Mouse (Mus musculus) limb, embryonic 14.5 days (tissue): ENCODE measurements around the gene Ap5b1. TPM values are rescaled to one million over a fixed set of nuclear protein-coding genes. Genes with fewer than 3 reads are reported as not detected.

Source experiments
- ATAC-seq: fragments of 200-750 bp; cut with Nextera tagmentation; 2 replicates; pipeline ENCODE4 v1.8.0; 2017; ENCODE audit warnings: low read depth, moderate number of reproducible peaks, moderate TSS enrichment; ENCODE audit not compliant: low FRiP score
- DNase-seq: peaks from one replicate; pipeline ENCODE4 v3.0.0-alpha.2; 2015; ENCODE audit warnings: low spot score
- H3K27ac ChIP-seq: fragments of 300-500 bp; sonication (generic); replicated peaks from 2 replicates; pipeline ENCODE4 v1.5.1; 2014; ENCODE audit warnings: low read depth, mild to moderate bottlenecking, low read length, moderate library complexity, mixed read lengths
- H3K27me3 ChIP-seq: fragments of 300-500 bp; sonication (generic); 2 replicates; pipeline ENCODE4 v1.6.1; 2014; ENCODE audit warnings: low read length, mixed read lengths; ENCODE audit not compliant: control insufficient read depth, insufficient read depth
- H3K36me3 ChIP-seq: fragments of 300-500 bp; sonication (generic); 2 replicates; pipeline ENCODE4 v1.6.1; 2014; ENCODE audit warnings: mild to moderate bottlenecking, low read length, moderate library complexity, mixed read lengths; ENCODE audit not compliant: control insufficient read depth, insufficient read depth
- H3K4me1 ChIP-seq: fragments of 300-500 bp; sonication (generic); 2 replicates; pipeline ENCODE4 v1.6.1; 2014; ENCODE audit warnings: antibody characterized with exemption, low read length, mixed read lengths; ENCODE audit not compliant: control insufficient read depth, insufficient read depth
- H3K4me2 ChIP-seq: fragments of 300-500 bp; sonication (generic); replicated peaks from 2 replicates; pipeline ENCODE4 v1.6.1; 2014; ENCODE audit warnings: low read depth, mild to moderate bottlenecking, low read length, moderate library complexity; ENCODE audit not compliant: severe bottlenecking
- H3K4me3 ChIP-seq: fragments of 300-500 bp; sonication (generic); replicated peaks from 2 replicates; pipeline ENCODE4 v1.5.1; 2014; ENCODE audit warnings: low read length
- H3K9ac ChIP-seq: fragments of 300-500 bp; sonication (generic); 2 replicates; pipeline ENCODE4 v1.6.1; 2014; ENCODE audit warnings: mild to moderate bottlenecking, low read depth, low read length, moderate library complexity; ENCODE audit not compliant: severe bottlenecking
- H3K9me3 ChIP-seq: fragments of 300-500 bp; sonication (generic); 2 replicates; pipeline ENCODE4 v1.6.1; 2016; ENCODE audit warnings: low read length; ENCODE audit not compliant: control insufficient read depth
- POLR2A ChIP-seq: fragments of 200-500 bp; IDR thresholded peaks from 2 replicates; pipeline ENCODE4 v1.8.0; 2012; ENCODE audit warnings: inconsistent platforms, mild to moderate bottlenecking, moderate library complexity, borderline replicate concordance; ENCODE audit not compliant: insufficient read depth, insufficient read length; ENCODE audit errors: extremely low read depth
- WGBS: fragments of 180-500 bp; shearing (Covaris S2); extraction: QIAGEN DNeasy Blood & Tissue Kit; methylation state at CpG from one replicate; pipeline ENCODE4 v1.1.7; 2014; 5-methylcytosine and 5-hydroxymethylcytosine counted together
- polyA plus RNA-seq, 2 experiments: library from polyadenylated mRNA; depleted of rRNA in 1 of 2; stranded (reverse) in 1 of 2; unstranded in 1 of 2; fragments of >200 nt; fragmentation: Nextera tagmentation in 1 of 2; extraction: Ambion mirVana in 1 of 2; gene quantifications; 2 replicates each; pipeline versions ENCODE4 v1.2.1 to v1.2.3; 2012 to 2014

Ap5b1 gene
- polyA plus RNA-seq, 2 experiments, result 2.6 to 3.1 TPM

- ATAC-seq, result no peak
- no peak overlapping the region for H3K9ac ChIP-seq
These were observed 13.6 kb upstream of the Ap5b1 start for GRCm38 (mm10) chr19:5554212-5554611.

DNA sequence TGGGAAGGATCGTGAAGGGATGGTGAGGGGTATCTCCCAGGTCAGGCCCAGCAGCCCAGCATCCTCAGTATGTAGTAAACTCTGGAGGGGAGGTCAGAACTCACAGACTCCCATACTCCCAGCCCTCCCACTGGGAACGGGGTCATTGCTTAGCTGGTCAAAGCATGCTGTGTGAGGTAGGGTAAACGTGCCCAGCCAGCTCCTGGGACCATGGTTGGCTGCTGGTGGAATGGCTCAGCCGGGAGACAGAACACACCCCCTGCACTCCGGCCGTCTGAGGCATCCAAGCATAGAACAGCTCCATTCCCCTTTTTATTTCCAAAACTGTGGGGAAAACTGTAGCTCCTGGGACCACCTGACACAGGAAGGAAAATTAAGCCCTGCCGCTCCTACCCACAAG is 9.7 kb upstream of the Ap5b1 start:
- H3K4me3 ChIP-seq, result no peak overlapping the region; the same call in 1 of the 2 replicates
- H3K27me3 ChIP-seq, result peaks cover 61% of the 10 kb centered on the region
- H3K9me3 ChIP-seq, result no peaks in the 10 kb centered on the region
- H3K4me1 ChIP-seq, result peaks cover 13% of the 10 kb centered on the region; the same call in 1 of the 2 replicates
- H3K4me2 ChIP-seq, result no peak overlapping the region
- DNase-seq (no peak), ATAC-seq (no peak)
- no peak overlapping the region for H3K9ac ChIP-seq
- 50% methylated on average over 7 of the region's 7 CpGs for WGBS
- no peak for TF ChIP-seq POLR2A
- H3K36me3 ChIP-seq, result no peaks in the 10 kb centered on the region
- no peak overlapping the region for H3K27ac ChIP-seq

More at GRCm38 (mm10) chr19:5554212-5554611, 13.6 kb upstream of the Ap5b1 start:
- no peaks in the 10 kb centered on the region for H3K9me3 ChIP-seq
- TF ChIP-seq POLR2A, result no peak
- H3K27me3 ChIP-seq, result peaks cover 24% of the 10 kb centered on the region
- no peaks in the 10 kb centered on the region for H3K4me1 ChIP-seq
- WGBS, result 60% methylated on average over 14 of the region's 14 CpGs
- no peak overlapping the region for H3K4me3 ChIP-seq
- no peak for DNase-seq
- no peaks in the 10 kb centered on the region for H3K36me3 ChIP-seq
- H3K4me2 ChIP-seq, result no peak overlapping the region
- no peak overlapping the region for H3K27ac ChIP-seq

- no peak for ATAC-seq
- 56% methylated on average over 8 of the region's 8 CpGs for whole genome bisulfite sequencing
- no peak overlapping the region for H3K9ac ChIP-seq
- peak overlapping the region; percentile 45; the same call in 1 of the 2 replicates for H3K4me3 ChIP-seq
- no peaks in the 10 kb centered on the region for H3K36me3 ChIP-seq
- H3K4me1 ChIP-seq, result peaks cover 13% of the 10 kb centered on the region; the same call in 1 of the 2 replicates
- H3K4me2 ChIP-seq, result no peak overlapping the region
- no peak overlapping the region for H3K27ac ChIP-seq
- H3K9me3 ChIP-seq, result no peaks in the 10 kb centered on the region
- no peak for TF ChIP-seq POLR2A
- peaks cover 61% of the 10 kb centered on the region for H3K27me3 ChIP-seq
- no peak for DNase-seq
These were observed 9.1 kb upstream of the Ap5b1 start for GRCm38 (mm10) chr19:5558770-5559169.

- TF ChIP-seq POLR2A, result no peak
- Histone ChIP-seq H3K27ac (no peak overlapping the region), H3K9ac (no peak overlapping the region), H3K4me1 (peaks cover 13% of the 10 kb centered on the region; the same call in 1 of the 2 replicates), H3K27me3 (peaks cover 61% of the 10 kb centered on the region), H3K4me2 (peak overlapping the region; percentile 79), H3K36me3 (no peaks in the 10 kb centered on the region), H3K9me3 (no peaks in the 10 kb centered on the region), H3K4me3 (peak overlapping the region; percentile 45)
- DNase-seq (no peak), ATAC-seq (no peak)
- 10% methylated on average over 8 of the region's 8 CpGs for WGBS
These were observed 8.6 kb upstream of the Ap5b1 start for GRCm38 (mm10) chr19:5559229-5559628.

GRCm38 (mm10) chr19:5559631-5560456 is 8.0 kb upstream of the Ap5b1 start:
- Histone ChIP-seq H3K9ac (peak overlapping the region; percentile 45), H3K27ac (no peak overlapping the region), H3K4me2 (peak overlapping the region; percentile 79), H3K27me3 (peaks cover 61% of the 10 kb centered on the region), H3K36me3 (no peaks in the 10 kb centered on the region), H3K9me3 (no peaks in the 10 kb centered on the region), H3K4me3 (peak overlapping the region; percentile 45), H3K4me1 (peaks cover 13% of the 10 kb centered on the region; the same call in 1 of the 2 replicates)
- DNase-seq, result no peak
- WGBS, result under 1% methylated on average over 59 of the region's 69 CpGs
- TF ChIP-seq POLR2A, result no peak
- no peak for ATAC-seq
